Comparison of ENCODE assay signal across 8 mouse cellular contexts in the genomic region with DNA sequence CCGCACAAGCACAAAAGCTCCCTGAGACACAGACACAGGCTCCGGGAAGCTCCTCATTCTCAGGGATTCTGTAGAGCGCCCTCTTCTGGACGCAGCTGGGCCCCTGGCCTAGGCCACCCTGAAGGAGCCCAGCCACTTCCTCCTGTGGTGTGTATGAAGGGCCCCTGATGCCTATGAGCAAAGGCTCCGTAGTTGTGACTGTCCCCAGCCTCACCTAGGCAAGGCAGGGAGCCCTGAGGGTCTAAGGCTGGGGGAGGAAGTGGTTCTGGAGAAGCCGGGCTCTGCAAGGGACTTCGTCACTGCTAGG. TPM values are rescaled to one million over a fixed set of nuclear protein-coding genes. Genes with fewer than 3 reads are reported as not detected.
A peak's percentile ranks its signal among the peaks of the same experiment; 100 is the strongest.
DNase-seq lines count a peak whose midpoint lies in the region; ATAC-seq and TF ChIP-seq lines count a peak whose summit lies in the region.

No protein-coding gene starts in this region.

- peak; percentile 74 for DNase-seq in forebrain, embryonic 11.5 days (ENCODE audit: low spot score)
- DNase-seq in cerebellum, adult 11-12 months: peak; percentile 31
- DNase-seq in kidney, postnatal 4 days: peak; percentile 74 to 84
- DNase-seq in lung, postnatal 25 days (ENCODE audit: low spot score): peak; percentile 64
- peak; percentile 69 to 88 for DNase-seq in spleen, postnatal 4 days (ENCODE audit: low spot score in 2 of 2)

- no peak overlapping the region for H3K4me2 ChIP-seq in forebrain, embryonic 11.5 days (ENCODE audit: low read depth, low read length, severe bottlenecking)
- no peak overlapping the region for H3K4me2 ChIP-seq in forebrain, embryonic 12.5 days

- H3K4me1 ChIP-seq in forebrain, embryonic 11.5 days (replicated peaks; ENCODE audit: control insufficient read depth, insufficient read depth, low read length): no peaks in the 10 kb centered on the region
- peaks cover 22% of the 10 kb centered on the region for H3K4me1 ChIP-seq in forebrain, embryonic 12.5 days
- peaks cover 87% of the 10 kb centered on the region for H3K4me1 ChIP-seq in E14TG2a.4 (replicated peaks; ENCODE audit: low read depth, low read length)

- WGBS in forebrain, embryonic 11.5 days: 42% methylated on average over 7 of the region's 7 CpGs
- 37% methylated on average over 7 of the region's 7 CpGs for WGBS in forebrain, embryonic 12.5 days

- ATAC-seq in forebrain, embryonic 11.5 days (replicated peaks; ENCODE audit: low FRiP score): 0 out of 2 replicates have a peak, but pooled peaks have one; percentile 34
- no peak for ATAC-seq in forebrain, embryonic 12.5 days (ENCODE audit: low FRiP score)
- ATAC-seq in granulocyte monocyte progenitor cell, adult 5-6 weeks (replicated peaks; ENCODE audit: poor library complexity, severe bottlenecking): peak; percentile 58

- no peak overlapping the region for H3K4me3 ChIP-seq in forebrain, embryonic 11.5 days (ENCODE audit: low read depth, low read length)
- no peak overlapping the region for H3K4me3 ChIP-seq in forebrain, embryonic 12.5 days (replicated peaks)
- H3K4me3 ChIP-seq in E14TG2a.4 (replicated peaks; ENCODE audit: low read length): no peak overlapping the region

- peak; percentile 60 for TF ChIP-seq CTCF in E14TG2a.4 (conservative IDR thresholded peaks at IDR 0.05; ENCODE audit: low read length)

- H3K36me3 ChIP-seq in forebrain, embryonic 11.5 days (ENCODE audit: control insufficient read depth, insufficient read depth, low read length): no peaks in the 10 kb centered on the region
- H3K36me3 ChIP-seq in forebrain, embryonic 12.5 days (replicated peaks): no peaks in the 10 kb centered on the region
- no peaks in the 10 kb centered on the region for H3K36me3 ChIP-seq in E14TG2a.4 (ENCODE audit: insufficient read depth, low read length)

- H3K9ac ChIP-seq in forebrain, embryonic 11.5 days (ENCODE audit: low read length): no peak overlapping the region
- H3K9ac ChIP-seq in forebrain, embryonic 12.5 days: no peak overlapping the region

- H3K27me3 ChIP-seq in forebrain, embryonic 11.5 days (ENCODE audit: control insufficient read depth, insufficient read depth, low read length): peaks cover 9% of the 10 kb centered on the region
- H3K27me3 ChIP-seq in forebrain, embryonic 12.5 days: peaks cover 41% of the 10 kb centered on the region
- peaks cover 21% of the 10 kb centered on the region for H3K27me3 ChIP-seq in E14TG2a.4 (ENCODE audit: insufficient read depth, low read length)

- no peaks in the 10 kb centered on the region for H3K9me3 ChIP-seq in forebrain, embryonic 11.5 days (ENCODE audit: control insufficient read depth, low read length)
- no peaks in the 10 kb centered on the region for H3K9me3 ChIP-seq in forebrain, embryonic 12.5 days
- H3K9me3 ChIP-seq in E14TG2a.4 (ENCODE audit: low read length): peaks cover 5% of the 10 kb centered on the region; the same call in 1 of the 2 replicates

- no peak overlapping the region for H3K27ac ChIP-seq in forebrain, embryonic 11.5 days (ENCODE audit: low read depth, low read length)
- H3K27ac ChIP-seq in forebrain, embryonic 12.5 days: no peak overlapping the region

RNA-seq across cellular contexts. Expression of a gene that starts 3.8 kb away (rescaled TPM):
- polyA plus RNA-seq in forebrain, embryonic 11.5 days (2014; fragmentation: Nextera tagmentation; extraction: Ambion mirVana): not detected in 2 replicates
- polyA plus RNA-seq in forebrain, embryonic 12.5 days (2016; fragmentation: Nextera tagmentation; extraction: Ambion mirVana): 0.06 TPM in 1 of 2 replicates, not detected in the other
- 0.38 and 0.56 TPM in 2 replicates for total RNA-seq in granulocyte monocyte progenitor cell, adult 5-6 weeks (2014; fragmentation: Nextera tagmentation)
- 0.86 and 1.2 TPM in 2 replicates for total RNA-seq in granulocyte monocyte progenitor cell, adult 5-6 weeks (2017)

RNA-seq across cellular contexts. Expression of a gene that starts 24.9 kb away (rescaled TPM):
- polyA plus RNA-seq in forebrain, embryonic 11.5 days (2014; fragmentation: Nextera tagmentation; extraction: Ambion mirVana): not detected in 2 replicates
- polyA plus RNA-seq in forebrain, embryonic 12.5 days (2016; fragmentation: Nextera tagmentation; extraction: Ambion mirVana): not detected in 2 replicates
- 6.4 and 10.8 TPM in 2 replicates for total RNA-seq in granulocyte monocyte progenitor cell, adult 5-6 weeks (2014; fragmentation: Nextera tagmentation)
- 16.6 and 18.9 TPM in 2 replicates for total RNA-seq in granulocyte monocyte progenitor cell, adult 5-6 weeks (2017)

RNA-seq across cellular contexts. Expression of a gene that starts 43.1 kb away (rescaled TPM):
- polyA plus RNA-seq in forebrain, embryonic 11.5 days (2014; fragmentation: Nextera tagmentation; extraction: Ambion mirVana): 2.0 and 2.5 TPM in 2 replicates
- 1.8 and 2.2 TPM in 2 replicates for polyA plus RNA-seq in forebrain, embryonic 12.5 days (2016; fragmentation: Nextera tagmentation; extraction: Ambion mirVana)
- total RNA-seq in granulocyte monocyte progenitor cell, adult 5-6 weeks (2014; fragmentation: Nextera tagmentation): not detected in 2 replicates
- 0.10 TPM in 1 of 2 replicates, not detected in the other for total RNA-seq in granulocyte monocyte progenitor cell, adult 5-6 weeks (2017)
